Mouse (Mus musculus) megakaryocyte, embryonic 14.5 days (primary cell): Measurements from ENCODE around the gene Kel. TPM values are rescaled to one million over a fixed set of nuclear protein-coding genes. Genes with fewer than 3 reads are reported as not detected.

ENCODE experiments used
- H3K27me3 ChIP-seq: replicated peaks from 2 replicates; pipeline ENCODE3; 2012; ENCODE audit warnings: inconsistent platforms
- H3K36me3 ChIP-seq: replicated peaks from 2 replicates; pipeline ENCODE3; 2012; ENCODE audit warnings: low read length, inconsistent platforms, mixed read lengths
- H3K4me1 ChIP-seq: 2 replicates; pipeline ENCODE4 v1.6.1; 2012; ENCODE audit warnings: inconsistent platforms
- H3K4me3 ChIP-seq: replicated peaks from 2 replicates; pipeline ENCODE3; 2012; ENCODE audit warnings: moderate library complexity, mild to moderate bottlenecking, inconsistent platforms
- H3K9me3 ChIP-seq: 2 replicates; pipeline ENCODE4 v1.6.1; 2012; ENCODE audit warnings: inconsistent platforms
- FLI1 ChIP-seq: IDR thresholded peaks from 2 replicates; pipeline ENCODE4 v1.6.1; 2012; ENCODE audit warnings: low read length, inconsistent platforms, mixed read lengths
- GATA1 ChIP-seq: IDR thresholded peaks from 3 replicates; pipeline ENCODE4 v1.6.1; 2012; ENCODE audit warnings: mixed read lengths, low read length, inconsistent platforms, borderline replicate concordance
- polyA plus RNA-seq: library from polyadenylated mRNA; stranded (reverse); fragments of >175 nt; gene quantifications from 2 replicates; pipeline ENCODE4 v1.2.3, GENCODE M21; 2012; ENCODE audit warnings: low replicate concordance; ENCODE audit not compliant: insufficient read depth

Gene Kel
- polyA plus RNA-seq, 1 experiment: 0.48 TPM

GRCm38 (mm10) chr6:41654648-41655047 is 49.5 kb downstream of the Kel start:
- Histone ChIP-seq H3K9me3 (no peaks in the 10 kb centered on the region), H3K4me1 (peaks cover 8% of the 10 kb centered on the region), H3K4me3 (peak overlapping the region; percentile 58), H3K27me3 (peaks cover 4% of the 10 kb centered on the region), H3K36me3 (no peaks in the 10 kb centered on the region)
- TF ChIP-seq FLI1 (no peak), GATA1 (no peak)

GRCm38 (mm10) chr6:41653173-41653572 is 51.0 kb downstream of the Kel start:
- Histone ChIP-seq H3K4me3 (no peak overlapping the region), H3K9me3 (no peaks in the 10 kb centered on the region), H3K27me3 (peaks cover 4% of the 10 kb centered on the region), H3K36me3 (no peaks in the 10 kb centered on the region), H3K4me1 (peaks cover 8% of the 10 kb centered on the region)
- no peak for TF ChIP-seq GATA1
- no peak for TF ChIP-seq FLI1

- no peak overlapping the region for H3K4me3 ChIP-seq
- H3K27me3 ChIP-seq: peaks cover 5% of the 10 kb centered on the region
- no peaks in the 10 kb centered on the region for H3K36me3 ChIP-seq
- no peaks in the 10 kb centered on the region for H3K9me3 ChIP-seq
- TF ChIP-seq GATA1: no peak
- no peak for TF ChIP-seq FLI1
- H3K4me1 ChIP-seq: no peaks in the 10 kb centered on the region
Measured at GRCm38 (mm10) chr6:41646672-41647071, 57.5 kb downstream of the Kel start.

GRCm38 (mm10) chr6:41646220-41646619 is 57.9 kb downstream of the Kel start:
- no peaks in the 10 kb centered on the region for H3K4me1 ChIP-seq
- peaks cover 5% of the 10 kb centered on the region for H3K27me3 ChIP-seq
- TF ChIP-seq FLI1 (no peak), GATA1 (no peak)
- H3K9me3 ChIP-seq: no peaks in the 10 kb centered on the region
- H3K36me3 ChIP-seq: no peaks in the 10 kb centered on the region
- H3K4me3 ChIP-seq: no peak overlapping the region

- no peak overlapping the region for H3K4me3 ChIP-seq
- H3K9me3 ChIP-seq: no peaks in the 10 kb centered on the region
- no peak for TF ChIP-seq GATA1
- no peak for TF ChIP-seq FLI1
- H3K36me3 ChIP-seq: no peaks in the 10 kb centered on the region
- peaks cover 5% of the 10 kb centered on the region for H3K27me3 ChIP-seq
- no peaks in the 10 kb centered on the region for H3K4me1 ChIP-seq
Measured at GRCm38 (mm10) chr6:41643227-41643626, 60.9 kb downstream of the Kel start.

- TF ChIP-seq FLI1 (no peak), GATA1 (no peak)
- Histone ChIP-seq H3K36me3 (no peaks in the 10 kb centered on the region), H3K4me3 (no peak overlapping the region), H3K4me1 (no peaks in the 10 kb centered on the region), H3K9me3 (no peaks in the 10 kb centered on the region), H3K27me3 (peaks cover 5% of the 10 kb centered on the region)
Measured at GRCm38 (mm10) chr6:41642765-41643164, 61.4 kb downstream of the Kel start.

GRCm38 (mm10) chr6:41641173-41641866 is 62.8 kb downstream of the Kel start:
- H3K36me3 ChIP-seq: no peaks in the 10 kb centered on the region
- H3K27me3 ChIP-seq: peaks cover 3% of the 10 kb centered on the region
- no peaks in the 10 kb centered on the region for H3K4me1 ChIP-seq
- H3K4me3 ChIP-seq: no peak overlapping the region
- no peaks in the 10 kb centered on the region for H3K9me3 ChIP-seq
- TF ChIP-seq GATA1 (no peak), FLI1 (no peak)

- Histone ChIP-seq H3K4me1 (no peaks in the 10 kb centered on the region; the same call in 1 of the 2 replicates), H3K27me3 (peaks cover 9% of the 10 kb centered on the region), H3K36me3 (no peaks in the 10 kb centered on the region), H3K4me3 (no peak overlapping the region), H3K9me3 (no peaks in the 10 kb centered on the region)
- no peak for TF ChIP-seq FLI1
Measured at GRCm38 (mm10) chr6:41640449-41640848, 63.7 kb downstream of the Kel start.

GRCm38 (mm10) chr6:41637927-41638506 is 66.1 kb downstream of the Kel start:
- peaks cover 6% of the 10 kb centered on the region for H3K27me3 ChIP-seq
- H3K9me3 ChIP-seq: no peaks in the 10 kb centered on the region
- no peak overlapping the region for H3K4me3 ChIP-seq
- no peaks in the 10 kb centered on the region for H3K36me3 ChIP-seq
- TF ChIP-seq GATA1: no peak
- TF ChIP-seq FLI1: no peak
- peaks cover 12% of the 10 kb centered on the region for H3K4me1 ChIP-seq

- Histone ChIP-seq H3K36me3 (no peaks in the 10 kb centered on the region), H3K4me1 (peaks cover 12% of the 10 kb centered on the region), H3K4me3 (no peak overlapping the region), H3K9me3 (no peaks in the 10 kb centered on the region), H3K27me3 (peaks cover 6% of the 10 kb centered on the region)
- TF ChIP-seq GATA1: no peak
- TF ChIP-seq FLI1: no peak
Measured at GRCm38 (mm10) chr6:41637393-41637792, 66.7 kb downstream of the Kel start.

Other genes with a start within 250 kb of the Kel start
- gene Prss1, start 245.4 kb downstream of the Kel start, polyA plus RNA-seq: not detected in 2 replicates
- not detected in 2 replicates for gene Prss2, start 182.6 kb downstream of the Kel start, polyA plus RNA-seq
- 1.9 and 7.7 TPM in 2 replicates for gene Ephb6, start 98.9 kb downstream of the Kel start, polyA plus RNA-seq
- not detected in 2 replicates for gene Trpv6, start 67.9 kb downstream of the Kel start, polyA plus RNA-seq
- gene Trpv5, start 23.6 kb downstream of the Kel start, polyA plus RNA-seq: not detected in 2 replicates
- gene Llcfc1, start 19.9 kb downstream of the Kel start, polyA plus RNA-seq: not detected in 2 replicates
- gene Olfr459, start 70.8 kb upstream of the Kel start, polyA plus RNA-seq: not detected in 2 replicates
- not detected in 2 replicates for gene Pip, start 143.2 kb upstream of the Kel start, polyA plus RNA-seq
- gene Sval2, start 148.7 kb upstream of the Kel start, polyA plus RNA-seq: not detected in 2 replicates
- not detected in 2 replicates for gene Sval1, start 247.3 kb upstream of the Kel start, polyA plus RNA-seq